Mouse (Mus musculus) bone marrow, adult 2 months (tissue): ENCODE measurements around the gene Hist2h2aa2.
"Not testable (repeated sequence)": the region's sequence is repeated elsewhere in the genome, so short reads cannot be mapped to it uniquely, and the experiment has no call there.

ENCODE experiments used
- CTCF ChIP-seq: fragments of 200-500 bp; IDR thresholded peaks from 2 replicates; pipeline ENCODE4 v1.5.1; 2011; ENCODE audit warnings: low read length, control low read depth; ENCODE audit not compliant: control insufficient read depth, insufficient read depth
- POLR2A ChIP-seq: fragments of 200-500 bp; IDR thresholded peaks from 2 replicates; pipeline ENCODE4 v1.6.1; 2011; ENCODE audit warnings: low read depth, mild to moderate bottlenecking, control low read depth, low read length, borderline replicate concordance; ENCODE audit not compliant: control insufficient read depth

DNA sequence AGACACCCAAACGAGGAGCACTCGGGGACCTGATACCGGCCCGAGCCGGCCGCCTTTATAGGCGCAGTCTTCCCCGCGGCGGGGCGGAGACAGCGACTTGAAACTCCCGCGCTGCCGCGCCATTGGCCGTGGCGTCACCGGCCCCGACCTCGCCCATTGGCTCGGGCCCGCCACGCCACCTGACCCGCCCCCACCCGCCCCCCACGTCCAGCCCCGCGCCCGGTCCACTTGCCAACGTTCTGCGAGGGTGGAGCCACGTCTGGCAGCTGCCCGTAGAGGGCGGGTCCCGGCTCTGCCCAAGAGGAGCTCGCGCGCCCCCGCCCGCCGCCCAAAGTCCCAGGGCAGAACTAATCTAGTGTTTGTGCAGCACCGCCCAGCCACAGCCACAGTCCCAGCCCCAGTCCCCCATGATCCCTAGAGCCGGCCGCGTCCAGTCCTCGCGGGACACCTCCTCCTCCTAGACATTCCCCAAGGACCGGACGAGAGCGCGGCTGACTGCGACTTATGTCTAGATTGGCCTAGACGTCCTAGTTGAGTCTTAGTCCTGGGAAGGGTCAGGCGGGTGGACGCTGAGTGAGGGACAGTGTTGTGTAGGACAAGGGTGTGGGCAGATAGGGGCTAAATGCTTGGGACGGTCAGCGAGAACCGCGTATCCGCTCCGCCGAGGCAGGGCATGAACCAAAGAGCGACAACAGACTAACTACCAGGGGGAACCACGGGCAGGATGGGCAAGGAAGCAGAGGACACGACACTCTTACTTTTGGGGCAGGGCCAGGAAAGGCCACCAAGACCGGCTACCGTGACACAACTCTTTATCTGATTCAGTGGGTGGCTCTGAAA lies 902 bp downstream of the Hist2h2aa2 start, which contains the start of gene Hist2h3c2:
- not testable (repeated sequence) for TF ChIP-seq CTCF
- TF ChIP-seq POLR2A = peak; percentile 57; the same call in 1 of the 2 replicates
